Mouse (Mus musculus) T-helper 17 cell (primary cell): ENCODE measurements at regions not wholly inside any gene's neighbourhood (a gene's known extent, or its start where the extent isn't known, plus 50 kb on each side); places are given as distances from the start of the nearest gene placed in this dataset.

Source experiments
- in situ Hi-C, 2 experiments: fragments of 300-600 bp; cut with MboI, MseI; formaldehyde crosslinking; loops; 1 replicate in 1 of 2; 2 replicates in 1 of 2; pipeline ENCODE4 v1.15.1; 2025; ENCODE audit warnings: high pct_unique_total_duplicates in 2 of 2

GRCm38 (mm10) chr12:50943741-50944521 lies 295.0 kb upstream of the Prkd1 start:
- in situ Hi-C loops: no loop called here

DNA sequence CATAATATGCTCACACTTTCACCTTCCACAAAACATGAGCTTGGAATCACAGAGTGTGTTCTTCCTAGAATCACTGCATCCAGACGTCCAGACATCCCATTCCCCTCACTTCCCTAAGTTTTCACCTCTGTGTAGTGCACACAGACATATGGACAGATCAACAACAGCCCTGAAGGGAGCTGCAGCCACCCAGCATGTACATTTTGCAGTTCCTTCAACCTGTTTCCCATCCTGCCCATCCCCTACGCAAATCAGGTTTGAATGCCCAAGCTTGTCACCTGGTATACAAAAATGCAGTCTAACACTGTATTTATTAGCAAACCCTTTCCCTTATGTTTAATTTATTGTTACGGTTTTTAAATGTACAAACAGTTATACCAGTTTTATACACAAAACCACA lies 294.4 kb upstream of the Prkd1 start:
- in situ Hi-C loops: no loop called here

- in situ Hi-C loops: loop anchor here in 1 of 2 experiments (10.0 kb wide), 1 partner anchor 609 kb away; no protein-coding TSS in a partner anchor
Measured at GRCm38 (mm10) chr12:50935516-50935915, 286.6 kb upstream of the Prkd1 start.

- in situ Hi-C loops: loop anchor here in 1 of 2 experiments (10.0 kb wide), 1 partner anchor 612 kb away; no protein-coding TSS in a partner anchor
Measured at GRCm38 (mm10) chr12:50932496-50932895, 283.6 kb upstream of the Prkd1 start.

GRCm38 (mm10) chr12:50929641-50930040 lies 280.7 kb upstream of the Prkd1 start:
- in situ Hi-C loops: loop anchor here in 1 of 2 experiments (10.0 kb wide), 1 partner anchor 615 kb away; no protein-coding TSS in a partner anchor

DNA sequence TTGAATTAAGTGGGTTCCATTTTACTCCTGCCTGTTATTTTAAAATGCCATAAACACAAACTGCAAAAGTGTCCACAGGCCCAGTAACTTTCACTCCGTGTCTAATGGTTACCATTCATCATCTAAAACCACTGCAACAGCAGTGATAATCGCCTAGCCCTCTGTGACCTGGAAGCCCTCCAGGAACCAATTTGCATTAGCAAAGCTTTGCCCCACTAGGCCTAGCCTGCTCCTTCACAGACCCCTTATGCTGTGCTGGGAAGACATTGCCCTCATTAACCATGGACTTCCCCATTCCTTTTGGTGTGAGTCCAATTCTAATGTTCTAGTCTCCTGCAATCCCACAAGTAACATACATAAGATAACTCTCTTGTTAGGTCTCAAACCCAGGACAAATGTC lies 277.3 kb upstream of the Prkd1 start:
- in situ Hi-C loops: no loop called here

GRCm38 (mm10) chr12:50921739-50922138 lies 272.8 kb upstream of the Prkd1 start:
- in situ Hi-C loops: no loop called here

DNA sequence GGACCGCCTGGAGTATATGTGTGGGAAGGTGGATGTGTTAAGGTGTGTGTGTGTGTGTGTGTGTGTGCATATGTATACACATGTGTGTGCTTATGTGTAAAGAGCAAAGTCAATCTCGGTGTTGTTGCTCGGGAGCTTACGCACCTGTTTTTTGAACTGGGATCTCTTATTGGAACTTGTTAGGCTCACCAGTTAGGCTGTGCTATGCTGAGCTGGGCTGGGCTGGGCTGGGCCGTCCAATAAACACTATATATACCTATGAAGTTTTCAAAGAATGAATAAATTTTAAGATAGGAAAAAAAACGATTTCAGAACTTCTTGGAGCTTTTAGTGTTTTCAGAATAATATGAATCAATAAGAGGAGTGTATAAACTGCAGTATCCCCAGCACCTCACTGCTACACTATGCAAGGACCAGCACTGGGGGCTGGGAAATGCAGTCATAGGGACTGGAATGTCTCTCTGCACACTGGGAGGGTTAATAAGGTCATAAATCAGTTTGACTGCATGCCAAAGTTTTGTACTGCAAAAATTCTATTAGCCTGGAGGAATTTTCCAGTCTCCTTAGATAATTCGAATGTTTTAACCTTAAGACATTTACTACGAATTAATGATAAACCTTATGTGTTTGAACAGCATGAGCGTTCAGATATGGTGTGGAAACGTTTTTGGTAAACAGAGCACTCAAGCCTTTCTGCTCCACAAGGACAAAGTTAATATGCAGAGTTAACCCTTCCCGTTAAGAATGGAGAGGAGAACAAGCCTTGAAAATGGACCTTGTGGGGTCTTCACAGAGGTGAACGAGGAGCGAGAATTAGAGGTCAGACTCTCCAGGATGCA lies 250.9 kb upstream of the Prkd1 start:
- in situ Hi-C loops: no loop called here

GRCm38 (mm10) chr12:50897606-50898166 lies 248.8 kb upstream of the Prkd1 start:
- in situ Hi-C loops: no loop called here

GRCm38 (mm10) chr12:50893604-50894003 lies 244.7 kb upstream of the Prkd1 start:
- in situ Hi-C loops: no loop called here

GRCm38 (mm10) chr12:50875796-50876195 lies 226.9 kb upstream of the Prkd1 start:
- in situ Hi-C loops: no loop called here

- in situ Hi-C loops: no loop called here
Measured at GRCm38 (mm10) chr12:50874024-50874398, 225.1 kb upstream of the Prkd1 start.

DNA sequence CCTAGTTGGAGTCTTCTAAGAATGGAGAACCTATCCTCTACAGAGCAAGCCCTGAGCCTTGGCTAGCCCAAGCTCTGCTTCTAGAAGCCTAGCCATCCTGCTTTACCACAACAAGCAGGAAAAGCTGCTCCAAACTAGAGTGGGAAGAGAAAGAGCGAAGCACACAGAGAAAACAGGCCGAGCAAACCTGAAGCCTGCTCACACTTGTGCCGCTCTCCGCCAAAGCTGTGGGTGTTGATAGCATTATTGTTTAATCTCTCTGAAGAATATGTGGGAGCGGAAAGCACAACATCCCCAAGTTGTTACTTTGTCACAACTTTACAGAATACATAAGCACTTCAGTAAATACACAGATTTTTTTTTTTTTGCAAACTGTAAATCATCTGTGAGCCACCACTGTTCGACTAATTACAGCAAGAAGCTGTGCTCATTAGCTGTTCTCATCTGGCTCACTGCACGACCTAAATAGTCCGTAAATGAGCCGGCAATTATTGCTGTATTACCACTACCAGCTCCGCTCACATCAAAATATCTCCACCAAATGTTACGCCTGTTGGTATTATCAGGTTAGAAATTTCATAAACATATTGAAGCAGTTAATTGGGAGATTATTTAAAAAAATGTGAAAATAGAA lies 224.6 kb upstream of the Prkd1 start:
- in situ Hi-C loops: no loop called here

GRCm38 (mm10) chr12:50851644-50852043 lies 202.7 kb upstream of the Prkd1 start:
- in situ Hi-C loops: no loop called here

DNA sequence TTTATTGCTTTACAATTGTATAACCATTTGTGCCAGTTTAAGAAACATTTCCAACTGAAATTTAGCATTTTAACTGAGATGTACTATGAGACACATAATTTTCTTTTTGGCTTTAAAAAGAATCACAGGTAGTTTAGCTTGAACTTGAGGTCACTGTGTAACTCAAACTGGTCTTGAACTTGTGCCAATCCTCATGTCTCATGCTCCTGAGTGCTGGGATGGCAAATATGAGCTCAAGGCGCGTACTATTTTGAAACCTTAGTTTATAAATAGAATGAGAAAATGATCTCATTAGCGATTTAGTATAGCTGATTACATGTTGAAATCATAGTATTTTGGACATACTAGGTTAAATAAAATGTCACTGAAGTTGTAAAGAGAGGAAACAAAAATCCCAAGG lies 199.1 kb upstream of the Prkd1 start:
- in situ Hi-C loops: no loop called here

DNA sequence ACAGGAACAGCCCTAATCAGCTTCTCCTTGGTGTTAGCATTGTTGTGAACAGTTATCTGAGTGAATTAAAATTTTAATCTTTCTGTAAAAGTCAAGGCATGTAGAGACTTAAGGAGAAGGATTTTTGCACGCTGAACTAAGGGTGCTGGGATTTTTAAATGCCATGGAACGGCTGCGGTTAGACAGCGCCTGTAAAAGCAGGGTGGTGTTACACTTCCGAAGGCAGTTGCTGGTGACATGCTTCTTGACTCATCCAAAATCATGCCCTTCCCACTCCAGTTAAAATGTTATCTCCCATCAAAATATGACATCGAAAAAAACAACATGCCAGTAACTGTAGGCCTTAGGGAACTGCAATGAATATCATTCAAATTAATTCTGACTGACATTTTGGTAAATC lies 193.8 kb upstream of the Prkd1 start:
- in situ Hi-C loops: no loop called here

DNA sequence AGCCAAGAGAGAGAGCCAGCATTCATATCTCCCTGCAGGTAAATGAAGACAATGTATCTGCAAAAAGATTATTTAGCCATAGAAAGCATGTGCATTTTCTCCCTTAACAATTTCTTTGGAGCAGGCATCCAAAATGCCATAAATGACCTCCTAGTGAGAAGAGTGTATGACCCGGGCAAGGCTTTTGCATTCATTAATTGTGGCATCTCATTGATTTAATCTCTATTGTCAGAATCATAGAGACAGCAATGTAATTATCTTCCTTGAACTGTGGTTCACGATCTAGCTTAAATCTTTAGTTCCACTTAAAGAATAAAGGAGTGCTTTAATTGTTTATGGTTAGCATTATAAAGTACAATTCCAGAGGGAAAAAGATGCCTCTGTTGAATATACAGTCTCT lies 190.5 kb upstream of the Prkd1 start:
- in situ Hi-C loops: no loop called here

- in situ Hi-C loops: no loop called here
Measured at GRCm38 (mm10) chr12:50808731-50809281, 159.9 kb upstream of the Prkd1 start.

GRCm38 (mm10) chr12:50804391-50804790 lies 155.5 kb upstream of the Prkd1 start:
- in situ Hi-C loops: no loop called here

- in situ Hi-C loops: no loop called here
Measured at GRCm38 (mm10) chr12:50765156-50765940, 116.5 kb upstream of the Prkd1 start.

GRCm38 (mm10) chr12:50764457-50764856 lies 115.6 kb upstream of the Prkd1 start:
- in situ Hi-C loops: loop anchor here in 1 of 2 experiments (5.0 kb wide), 1 partner anchor 48 kb away; no protein-coding TSS in a partner anchor
